Mouse (Mus musculus) skeletal muscle tissue, adult 2 months (tissue): ENCODE results near the gene Map3k15.
A peak's percentile ranks its signal among the peaks of the same experiment; 100 is the strongest.

Source experiments
- DNase-seq: peaks from one replicate; pipeline ENCODE4 v3.0.0-alpha.2; 2012; ENCODE audit warnings: low read depth, low spot score

Gene Map3k15

GRCm38 (mm10) chrX:160134136-160134843, 146.1 kb downstream of the Map3k15 start:
- no peak for DNase-seq

DNA sequence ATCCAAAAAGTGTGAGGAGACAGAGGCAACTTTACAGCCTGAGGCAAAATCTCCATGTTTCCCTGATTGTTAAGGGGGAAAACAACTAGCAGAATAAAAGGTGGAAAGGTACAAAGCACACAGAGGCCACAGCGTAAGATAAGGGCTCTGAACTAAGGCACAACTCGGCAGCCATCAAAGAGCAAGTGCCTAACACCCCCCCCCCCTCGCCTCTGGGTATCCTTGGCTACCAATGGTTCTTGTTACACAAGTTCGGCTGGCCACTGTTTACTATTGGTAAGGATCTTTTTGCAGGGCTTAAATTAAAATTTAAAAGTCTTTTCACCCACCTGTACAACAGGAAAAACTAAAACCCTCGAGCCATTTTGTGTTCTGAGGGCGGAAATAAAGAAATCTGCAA, 147.5 kb downstream of the Map3k15 start:
- DNase-seq: no peak

GRCm38 (mm10) chrX:160136153-160136552, 147.9 kb downstream of the Map3k15 start:
- DNase-seq: no peak

DNA sequence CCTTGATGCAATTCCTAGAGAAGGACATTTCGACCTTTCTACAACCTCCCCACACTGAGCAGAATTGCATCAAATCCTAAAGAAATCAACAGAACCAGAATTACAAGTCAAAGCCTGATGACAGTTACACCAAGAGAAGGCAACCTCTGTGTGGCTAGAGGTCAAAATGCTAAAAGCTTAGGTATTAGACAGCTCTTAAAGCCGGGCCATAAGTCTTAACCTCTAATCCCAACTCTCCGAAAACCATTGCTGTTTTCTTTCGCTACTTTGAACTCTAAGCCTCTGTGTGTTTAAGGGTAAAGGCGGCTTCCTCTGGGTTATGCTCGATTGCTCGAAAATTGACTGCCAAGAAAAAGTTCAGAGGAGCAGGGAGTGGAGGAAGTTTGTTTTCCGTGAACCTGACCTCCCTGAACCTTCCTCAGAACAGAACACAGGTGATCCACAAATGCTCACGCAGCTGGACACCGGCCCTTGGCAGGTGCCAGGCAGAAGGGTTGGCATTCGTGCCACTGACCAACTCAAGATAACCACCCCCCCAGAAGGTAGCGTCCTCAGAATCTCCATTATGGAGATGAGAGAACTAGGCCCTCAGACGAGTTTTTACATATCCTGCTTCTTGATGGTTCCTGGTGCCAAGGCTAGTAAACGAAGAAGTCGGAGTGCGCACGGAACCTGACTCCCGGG, 149.1 kb downstream of the Map3k15 start:
- no peak for DNase-seq

GRCm38 (mm10) chrX:160137861-160138717, 149.9 kb downstream of the Map3k15 start, which contains the start of gene Pdha1:
Gene Pdha1 (minus strand): TSS chrX:160138413.
- peak; percentile 88 for DNase-seq

GRCm38 (mm10) chrX:160146806-160147205, 158.6 kb downstream of the Map3k15 start:
- DNase-seq: no peak

- no peak for DNase-seq
Measured at GRCm38 (mm10) chrX:160147406-160147805, 159.2 kb downstream of the Map3k15 start.

DNA sequence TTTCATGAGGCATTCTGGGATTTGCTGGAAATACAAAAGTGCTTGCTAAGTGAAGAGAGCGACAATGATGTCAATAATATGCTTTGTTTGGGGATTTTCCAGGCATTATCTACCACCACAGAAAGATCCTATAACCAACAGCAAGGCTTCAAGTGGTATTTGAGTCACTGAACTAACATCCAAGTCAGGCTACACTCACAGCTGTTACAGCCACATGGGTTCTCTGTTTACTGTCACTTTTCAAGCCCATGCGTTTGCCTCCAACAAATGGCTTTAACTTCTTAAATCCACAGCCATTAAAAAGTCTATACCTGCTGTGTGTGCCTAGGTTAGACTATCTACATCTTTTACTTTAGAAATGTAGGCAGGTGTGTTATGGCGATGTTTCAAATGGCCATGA, 160.6 kb downstream of the Map3k15 start:
- DNase-seq: no peak

DNA sequence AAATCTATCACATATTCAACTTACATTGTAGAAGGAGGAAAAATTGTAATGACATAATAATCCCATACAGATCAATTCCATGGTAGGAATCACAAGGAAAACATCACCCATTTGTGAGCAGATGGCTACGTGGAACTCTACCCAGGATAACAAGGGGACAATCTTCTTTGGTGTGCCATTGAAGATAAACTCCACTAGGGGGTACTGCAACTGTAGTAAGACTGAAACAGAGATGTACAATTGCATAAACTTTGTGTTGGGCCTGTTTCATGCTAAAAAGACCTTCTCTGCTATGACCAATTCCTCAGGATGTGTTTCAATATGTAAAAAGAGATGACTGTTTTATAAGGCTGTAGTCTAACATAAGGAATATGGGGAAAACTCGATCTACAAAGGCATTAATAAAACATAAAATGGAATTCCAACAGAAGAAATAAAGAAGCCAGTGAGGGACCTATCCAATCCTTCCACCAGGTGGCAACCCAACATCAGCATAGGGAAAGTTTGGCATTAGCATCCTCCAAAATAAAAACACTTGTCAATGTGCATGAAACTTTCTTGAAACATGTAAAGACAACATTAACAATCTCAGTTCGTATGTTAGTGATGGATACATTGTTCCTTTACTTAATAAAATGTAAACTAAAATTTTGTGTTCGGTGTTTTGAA, 165.0 kb downstream of the Map3k15 start:
- no peak for DNase-seq

DNA sequence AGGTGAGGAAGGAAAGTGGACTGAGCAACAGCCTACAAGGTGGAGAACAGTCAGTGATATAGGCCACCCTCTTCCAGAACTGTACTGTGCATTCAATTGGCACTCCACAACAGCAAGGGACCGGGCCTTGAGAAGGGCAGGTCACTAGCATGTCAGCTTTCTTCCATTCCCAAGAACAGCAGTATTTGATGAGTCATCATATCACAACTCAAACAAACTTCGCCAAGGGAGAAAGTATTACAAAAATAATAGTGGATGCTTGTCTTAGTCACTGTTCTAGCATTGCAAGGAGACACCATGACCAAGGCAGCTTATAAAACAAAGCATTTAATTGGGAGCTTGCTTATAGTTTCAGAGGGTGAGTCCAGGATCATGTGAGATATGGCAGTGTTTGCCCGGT, 176.0 kb downstream of the Map3k15 start:
- DNase-seq: no peak

DNA sequence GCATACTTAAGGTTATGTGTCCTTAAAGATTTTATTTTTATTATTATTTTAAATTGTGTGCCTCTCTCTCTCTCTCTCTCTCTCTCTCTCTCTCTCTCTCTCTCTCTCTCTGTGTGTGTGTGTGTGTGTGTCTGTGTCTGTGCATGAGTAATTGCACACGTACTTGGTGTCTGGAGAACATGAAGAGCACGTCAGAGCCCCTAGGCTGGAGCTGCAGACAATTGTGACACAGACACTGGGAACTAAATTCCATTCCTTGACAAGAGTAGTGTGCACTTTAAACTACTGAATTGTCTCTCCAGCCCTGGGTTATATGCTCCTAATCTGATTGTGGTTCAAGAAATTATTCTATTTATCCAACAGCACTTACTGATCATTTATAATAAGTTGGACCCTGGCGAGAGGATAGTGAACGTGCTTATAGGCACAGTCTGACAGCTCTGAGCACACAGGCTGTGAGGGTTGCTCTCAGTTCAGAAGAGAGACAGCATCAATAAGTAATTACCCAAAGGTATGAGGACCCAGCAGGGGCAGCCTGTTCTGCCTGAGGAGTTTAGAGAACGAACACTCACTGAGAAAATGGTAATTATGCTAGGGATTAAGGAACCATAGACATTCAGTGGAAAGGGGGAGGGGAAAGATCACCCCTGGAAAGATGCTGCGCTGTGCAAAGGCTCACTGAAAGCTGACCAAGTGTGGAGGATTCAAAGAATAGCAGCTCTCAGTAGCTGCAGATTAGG, 178.2 kb downstream of the Map3k15 start:
- DNase-seq: no peak

- DNase-seq: peak; percentile 16
Measured at GRCm38 (mm10) chrX:160170150-160170549, 181.9 kb downstream of the Map3k15 start.
